Mouse (Mus musculus): Measurements from ENCODE around the gene 9030624G23Rik. TPM values are rescaled to one million over a fixed set of nuclear protein-coding genes. Genes with fewer than 3 reads are reported as not detected.
"Not testable (repeated sequence)": the region's sequence is repeated elsewhere in the genome, so short reads cannot be mapped to it uniquely, and the experiment has no call there.

9030624G23Rik gene
- polyA plus RNA-seq (2016; fragmentation: Nextera tagmentation; extraction: Ambion mirVana), result 2.2 and 2.3 TPM in 2 replicates

- not testable (repeated sequence) for H3K36me3 ChIP-seq; H3K9me3 ChIP-seq (replicated peaks); H3K27me3 ChIP-seq (ENCODE audit: low read depth, poor library complexity, severe bottlenecking); H3K4me1 ChIP-seq
- DNase-seq (ENCODE audit: low spot score), result peak; percentile 47
- WGBS, result 1% methylated on average over 38 of the region's 39 CpGs
- H3K27ac ChIP-seq (replicated peaks), result peak within 1 kb of the TSS; percentile 63; the same call in 1 of the 2 replicates
- H3K4me3 ChIP-seq, result peak within 1 kb of the TSS; percentile 53
Observed at GRCm38 (mm10) chr12:24097108-24097520, at the start of gene 9030624G23Rik. 9030624G23Rik (minus strand) TSS chr12:24097246.

- H3K4me3 ChIP-seq; H3K4me1 ChIP-seq; H3K27ac ChIP-seq (replicated peaks); H3K27me3 ChIP-seq (ENCODE audit: low read depth, poor library complexity, severe bottlenecking); H3K36me3 ChIP-seq; DNase-seq (ENCODE audit: low spot score): not testable (repeated sequence)
- 84% methylated on average over 2 of the region's 5 CpGs for WGBS
- H3K9me3 ChIP-seq (replicated peaks), result peaks cover 18% of the 10 kb centered on the region
Observed at GRCm38 (mm10) chr12:24083096-24083495, 13.9 kb downstream of the 9030624G23Rik start.
